Mouse (Mus musculus) forebrain, embryonic 12.5 days (tissue): ENCODE data around the gene Junb. TPM values are rescaled to one million over a fixed set of nuclear protein-coding genes. Genes with fewer than 3 reads are reported as not detected.

Source experiments
- ATAC-seq: fragments of 200-750 bp; cut with Nextera tagmentation; 2 replicates; pipeline ENCODE4 v1.8.0; 2017; ENCODE audit warnings: moderate TSS enrichment; ENCODE audit not compliant: low FRiP score
- H3K27ac ChIP-seq: fragments of 300-500 bp; sonication (generic); 2 replicates; pipeline ENCODE4 v1.5.1; 2016; ENCODE audit warnings: mild to moderate bottlenecking
- H3K27me3 ChIP-seq: fragments of 300-500 bp; sonication (generic); 2 replicates; pipeline ENCODE4 v1.6.1; 2016; ENCODE audit warnings: mild to moderate bottlenecking
- H3K36me3 ChIP-seq: fragments of 300-500 bp; sonication (generic); replicated peaks from 2 replicates; pipeline ENCODE4 v1.6.1; 2016; ENCODE audit warnings: mild to moderate bottlenecking
- H3K4me1 ChIP-seq: fragments of 300-500 bp; sonication (generic); 2 replicates; pipeline ENCODE4 v1.6.1; 2016
- H3K4me2 ChIP-seq: fragments of 300-500 bp; sonication (generic); 2 replicates; pipeline ENCODE4 v1.6.1; 2016; ENCODE audit warnings: mild to moderate bottlenecking, moderate library complexity
- H3K4me3 ChIP-seq: fragments of 300-500 bp; sonication (generic); replicated peaks from 2 replicates; pipeline ENCODE4 v1.5.1; 2016; ENCODE audit warnings: mild to moderate bottlenecking
- H3K9ac ChIP-seq: fragments of 300-500 bp; sonication (generic); 2 replicates; pipeline ENCODE4 v1.6.1; 2016; ENCODE audit warnings: mild to moderate bottlenecking
- H3K9me3 ChIP-seq: fragments of 300-500 bp; sonication (generic); 2 replicates; pipeline ENCODE4 v1.6.1; 2016
- WGBS: fragments of 180-500 bp; shearing (Covaris S2); methylation state at CpG from one replicate; pipeline ENCODE4 v1.1.7; 2016; 5-methylcytosine and 5-hydroxymethylcytosine counted together
- polyA plus RNA-seq: library from polyadenylated mRNA; unstranded; fragments of >200 nt; fragmentation: Nextera tagmentation; extraction: Ambion mirVana; gene quantifications from 2 replicates; pipeline ENCODE4 v1.2.1, GENCODE M21; 2016

Gene Junb
- polyA plus RNA-seq, 1 experiment from 2014 or later: 4.9 TPM

- 21% methylated on average over 28 of the region's 28 CpGs for WGBS
- H3K27ac ChIP-seq: no peak overlapping the region
- peaks cover 6% of the 10 kb centered on the region for H3K4me1 ChIP-seq
- no peak for ATAC-seq
- H3K4me3 ChIP-seq: no peak overlapping the region
- H3K9ac ChIP-seq: no peak overlapping the region
- H3K9me3 ChIP-seq: 0 out of 2 replicates have a peak, but pooled peaks cover 5% of the 10 kb centered on the region
- peaks cover 74% of the 10 kb centered on the region for H3K27me3 ChIP-seq
- H3K4me2 ChIP-seq: no peak overlapping the region
- no peaks in the 10 kb centered on the region for H3K36me3 ChIP-seq
These were observed 32.7 kb upstream of the Junb start for GRCm38 (mm10) chr8:85011242-85011641.

- no peak for ATAC-seq
- Histone ChIP-seq H3K9me3 (0 out of 2 replicates have a peak, but pooled peaks cover 5% of the 10 kb centered on the region), H3K4me1 (no peaks in the 10 kb centered on the region), H3K4me2 (no peak overlapping the region), H3K27ac (no peak overlapping the region), H3K27me3 (peaks cover 54% of the 10 kb centered on the region), H3K4me3 (no peak overlapping the region), H3K9ac (no peak overlapping the region), H3K36me3 (no peaks in the 10 kb centered on the region)
- 17% methylated on average over 25 of the region's 25 CpGs for WGBS
These were observed 29.2 kb upstream of the Junb start for GRCm38 (mm10) chr8:85007686-85008085.

GRCm38 (mm10) chr8:84997649-84998295 is 19.3 kb upstream of the Junb start:
- peaks cover 21% of the 10 kb centered on the region for H3K27me3 ChIP-seq
- H3K9ac ChIP-seq: no peak overlapping the region; the same call in 1 of the 2 replicates
- peak; percentile 81 for ATAC-seq
- H3K4me1 ChIP-seq: peaks cover 14% of the 10 kb centered on the region
- no peaks in the 10 kb centered on the region for H3K9me3 ChIP-seq
- no peak overlapping the region for H3K27ac ChIP-seq
- H3K36me3 ChIP-seq: no peaks in the 10 kb centered on the region; the same call in 1 of the 2 replicates
- H3K4me2 ChIP-seq: peak overlapping the region; percentile 42
- under 1% methylated on average over 19 of the region's 19 CpGs for WGBS
- peak overlapping the region; percentile 10; the same call in 1 of the 2 replicates for H3K4me3 ChIP-seq

- H3K4me2 ChIP-seq: no peak overlapping the region
- H3K27ac ChIP-seq: no peak overlapping the region
- WGBS: 74% methylated on average over 5 of the region's 5 CpGs
- H3K4me3 ChIP-seq: no peak overlapping the region
- no peak overlapping the region for H3K9ac ChIP-seq
- ATAC-seq: no peak
- H3K36me3 ChIP-seq: no peaks in the 10 kb centered on the region; the same call in 1 of the 2 replicates
- H3K4me1 ChIP-seq: peaks cover 14% of the 10 kb centered on the region
- peaks cover 24% of the 10 kb centered on the region for H3K27me3 ChIP-seq
- no peaks in the 10 kb centered on the region for H3K9me3 ChIP-seq
These were observed 18.5 kb upstream of the Junb start for GRCm38 (mm10) chr8:84996978-84997377.

- no peak overlapping the region for H3K9ac ChIP-seq
- no peaks in the 10 kb centered on the region for H3K9me3 ChIP-seq
- H3K27ac ChIP-seq: 0 out of 2 replicates have a peak overlapping the region, but pooled peaks have one; percentile 9
- peaks cover 20% of the 10 kb centered on the region for H3K4me1 ChIP-seq
- ATAC-seq: no peak
- H3K4me2 ChIP-seq: peak overlapping the region; percentile 27; the same call in 1 of the 2 replicates
- no peaks in the 10 kb centered on the region; the same call in 1 of the 2 replicates for H3K36me3 ChIP-seq
- 29% methylated on average over 25 of the region's 25 CpGs for WGBS
- H3K27me3 ChIP-seq: peaks cover 24% of the 10 kb centered on the region
- peak overlapping the region; percentile 5; the same call in 1 of the 2 replicates for H3K4me3 ChIP-seq
These were observed 17.2 kb upstream of the Junb start for GRCm38 (mm10) chr8:84995680-84996079.

GRCm38 (mm10) chr8:84994375-84994774 is 15.9 kb upstream of the Junb start:
- Histone ChIP-seq H3K27me3 (peaks cover 25% of the 10 kb centered on the region), H3K9ac (no peak overlapping the region), H3K36me3 (no peaks in the 10 kb centered on the region; the same call in 1 of the 2 replicates), H3K9me3 (no peaks in the 10 kb centered on the region), H3K4me2 (no peak overlapping the region), H3K4me1 (peaks cover 23% of the 10 kb centered on the region), H3K4me3 (no peak overlapping the region), H3K27ac (no peak overlapping the region)
- ATAC-seq: no peak
- 95% methylated on average over 9 of the region's 9 CpGs for WGBS

- Histone ChIP-seq H3K4me3 (peak overlapping the region; percentile 56), H3K27me3 (peaks cover 54% of the 10 kb centered on the region), H3K9ac (peak overlapping the region; percentile 75), H3K4me1 (peaks cover 24% of the 10 kb centered on the region), H3K4me2 (peak overlapping the region; percentile 92), H3K36me3 (no peaks in the 10 kb centered on the region; the same call in 1 of the 2 replicates), H3K27ac (no peak overlapping the region), H3K9me3 (no peaks in the 10 kb centered on the region)
- ATAC-seq: peak; percentile 30
- 1% methylated on average over 15 of the region's 15 CpGs for WGBS
These were observed 12.3 kb upstream of the Junb start for GRCm38 (mm10) chr8:84990836-84991235.

- Histone ChIP-seq H3K4me1 (peaks cover 25% of the 10 kb centered on the region), H3K27me3 (peaks cover 54% of the 10 kb centered on the region), H3K4me2 (peak within 1 kb of the TSS; percentile 92), H3K9ac (peak within 1 kb of the TSS; percentile 75), H3K27ac (peak within 1 kb of the TSS; percentile 59), H3K4me3 (peak within 1 kb of the TSS; percentile 56), H3K9me3 (no peaks in the 10 kb centered on the region), H3K36me3 (no peaks in the 10 kb centered on the region; the same call in 1 of the 2 replicates)
- peak; percentile 93 for ATAC-seq
- under 1% methylated on average over 26 of the region's 28 CpGs for WGBS
These were observed 11.8 kb upstream of the Junb start, which contains the start of gene Hook2 for GRCm38 (mm10) chr8:84990349-84990748. Hook2 (plus strand) TSS chr8:84990603.

GRCm38 (mm10) chr8:84989810-84990209 is 11.3 kb upstream of the Junb start:
- Histone ChIP-seq H3K9me3 (no peaks in the 10 kb centered on the region), H3K27me3 (peaks cover 56% of the 10 kb centered on the region), H3K36me3 (no peaks in the 10 kb centered on the region; the same call in 1 of the 2 replicates), H3K27ac (peak overlapping the region; percentile 59), H3K4me3 (peak overlapping the region; percentile 56), H3K9ac (peak overlapping the region; percentile 63), H3K4me1 (peaks cover 31% of the 10 kb centered on the region), H3K4me2 (peak overlapping the region; percentile 92)
- peak; percentile 42 for ATAC-seq
- WGBS: under 1% methylated on average over 15 of the region's 15 CpGs

GRCm38 (mm10) chr8:84989311-84989731 is 10.8 kb upstream of the Junb start:
- no peak overlapping the region for H3K9ac ChIP-seq
- no peak for ATAC-seq
- WGBS: 15% methylated on average over 15 of the region's 15 CpGs
- no peaks in the 10 kb centered on the region for H3K9me3 ChIP-seq
- no peaks in the 10 kb centered on the region for H3K36me3 ChIP-seq
- H3K4me3 ChIP-seq: no peak overlapping the region
- H3K4me1 ChIP-seq: peaks cover 36% of the 10 kb centered on the region
- peak overlapping the region; percentile 92 for H3K4me2 ChIP-seq
- H3K27ac ChIP-seq: no peak overlapping the region
- H3K27me3 ChIP-seq: peaks cover 57% of the 10 kb centered on the region

- Histone ChIP-seq H3K27ac (no peak overlapping the region), H3K27me3 (peaks cover 64% of the 10 kb centered on the region), H3K36me3 (no peaks in the 10 kb centered on the region), H3K4me2 (no peak overlapping the region), H3K9ac (no peak overlapping the region), H3K9me3 (no peaks in the 10 kb centered on the region), H3K4me1 (peaks cover 36% of the 10 kb centered on the region), H3K4me3 (no peak overlapping the region)
- no peak for ATAC-seq
- WGBS: 78% methylated on average over 2 of the region's 2 CpGs
These were observed 9.4 kb upstream of the Junb start for GRCm38 (mm10) chr8:84987903-84988302.

- no peak overlapping the region for H3K4me3 ChIP-seq
- no peak overlapping the region for H3K27ac ChIP-seq
- H3K9ac ChIP-seq: no peak overlapping the region
- H3K36me3 ChIP-seq: no peaks in the 10 kb centered on the region
- no peaks in the 10 kb centered on the region for H3K9me3 ChIP-seq
- no peak overlapping the region for H3K4me2 ChIP-seq
- no peak for ATAC-seq
- H3K27me3 ChIP-seq: peaks cover 64% of the 10 kb centered on the region
- WGBS: 82% methylated on average over 5 of the region's 5 CpGs
- peaks cover 36% of the 10 kb centered on the region for H3K4me1 ChIP-seq
These were observed 8.9 kb upstream of the Junb start for GRCm38 (mm10) chr8:84987388-84987787.
